Mouse (Mus musculus) C2C12 (cell line): Measurements from ENCODE around the gene Acta1. TPM values are rescaled to one million over a fixed set of nuclear protein-coding genes. Genes with fewer than 3 reads are reported as not detected.

Experiments
- H3K27me3 ChIP-seq: one replicate; pipeline ENCODE4 v1.6.1; 2011; ENCODE audit not compliant: control insufficient read depth, insufficient read depth, insufficient read length
- H3K36me3 ChIP-seq: one replicate; pipeline ENCODE4 v1.6.1; 2011; ENCODE audit not compliant: control insufficient read depth, insufficient read depth
- H3K4me3 ChIP-seq: one replicate; pipeline ENCODE4 v1.5.1; 2011; ENCODE audit warnings: mild to moderate bottlenecking, control low read depth; ENCODE audit not compliant: poor library complexity, insufficient read depth, severe bottlenecking
- H3K79me2 ChIP-seq: one replicate; pipeline ENCODE4 v1.6.1; 2011; ENCODE audit not compliant: control insufficient read depth, insufficient read depth
- H3K79me3 ChIP-seq: one replicate; pipeline ENCODE4 v1.6.1; 2011; ENCODE audit warnings: low read depth, control low read depth
- H3ac ChIP-seq: one replicate; pipeline ENCODE3; 2011; ENCODE audit warnings: low read depth; ENCODE audit not compliant: control insufficient read depth, insufficient read length
- CEBPB ChIP-seq: IDR thresholded peaks from one replicate; pipeline ENCODE4 v1.6.1; 2011; ENCODE audit warnings: low read depth, mild to moderate bottlenecking, control low read depth, moderate library complexity
- CTCF ChIP-seq: IDR thresholded peaks from one replicate; pipeline ENCODE4 v1.5.1; 2011; ENCODE audit not compliant: control insufficient read depth, insufficient read depth, insufficient read length
- FOSL1 ChIP-seq: IDR thresholded peaks from one replicate; pipeline ENCODE4 v1.8.0; 2011; ENCODE audit warnings: mild to moderate bottlenecking, low read length; ENCODE audit not compliant: poor library complexity, insufficient read depth, severe bottlenecking
- MAX ChIP-seq: IDR thresholded peaks from one replicate; pipeline ENCODE4 v1.6.1; 2011; ENCODE audit warnings: mild to moderate bottlenecking, control low read depth
- MYOD1 ChIP-seq: IDR thresholded peaks from one replicate; pipeline ENCODE4 v1.6.1; 2011; ENCODE audit warnings: low read depth; ENCODE audit not compliant: control insufficient read depth, insufficient read length
- MYOG ChIP-seq: IDR thresholded peaks from one replicate; pipeline ENCODE4 v1.6.1; 2011; ENCODE audit not compliant: control insufficient read depth, insufficient read length; ENCODE audit errors: extremely low read depth
- USF1 ChIP-seq: IDR thresholded peaks from one replicate; pipeline ENCODE4 v1.6.1; 2011; ENCODE audit warnings: low read depth, mild to moderate bottlenecking, control low read depth, moderate library complexity
- polyA plus RNA-seq: library from polyadenylated mRNA; unstranded; fragments of >200 nt; fragmentation: generic; extraction: Trizol; gene quantifications from one replicate; pipeline ENCODE4 v1.2.1, GENCODE M21; 2012; ENCODE audit warnings: missing spikeins

Gene Acta1
- polyA plus RNA-seq, 1 experiment, result 23.4 TPM

DNA sequence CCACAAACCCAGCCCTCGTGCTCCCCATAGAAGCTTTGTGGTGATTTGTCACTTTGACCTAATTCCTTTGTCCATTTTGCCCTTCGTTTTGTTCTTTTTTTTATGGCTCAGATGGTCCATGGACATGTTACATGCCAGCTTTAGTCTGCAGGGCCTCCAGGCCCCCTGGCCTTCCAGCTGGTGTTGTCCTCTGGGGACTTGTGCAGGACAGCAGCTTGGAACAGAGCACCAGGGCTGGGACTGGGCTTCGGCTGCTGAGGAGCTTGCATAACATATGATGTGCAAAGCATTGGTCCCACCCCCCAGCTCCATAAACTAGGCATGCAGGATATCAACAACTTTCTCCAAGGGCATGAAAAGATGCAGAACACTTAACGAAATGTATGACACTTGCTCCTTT lies 4.8 kb downstream of the Acta1 start:
- Histone ChIP-seq H3K79me3 (no peaks in the 10 kb centered on the region), H3K4me3 (no peak overlapping the region), H3K79me2 (no peaks in the 10 kb centered on the region), H3ac (no peak overlapping the region), H3K27me3 (peaks cover 21% of the 10 kb centered on the region), H3K36me3 (no peaks in the 10 kb centered on the region)
- TF ChIP-seq MAX (no peak), CEBPB (no peak), FOSL1 (no peak), CTCF (no peak), MYOD1 (no peak)

DNA sequence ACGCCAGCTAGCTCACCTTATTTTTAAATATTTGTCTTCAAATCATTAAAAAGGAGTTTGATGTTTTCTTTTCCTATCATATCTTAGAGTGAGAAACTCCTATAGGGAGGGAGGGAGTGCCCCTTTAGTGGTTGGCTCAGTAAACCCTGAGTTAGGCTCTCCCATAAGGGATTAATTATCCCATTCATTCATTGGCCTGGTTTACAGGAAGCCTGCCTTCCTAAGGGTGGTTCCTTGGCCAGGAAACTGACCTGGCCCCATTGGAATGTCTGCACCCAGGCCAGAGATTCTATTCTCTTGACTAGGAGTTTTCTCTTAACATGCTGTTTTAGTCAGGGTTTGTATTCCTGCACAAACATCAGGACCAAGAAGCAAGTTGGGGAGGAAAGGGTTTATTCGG lies 6.6 kb downstream of the Acta1 start:
- Histone ChIP-seq H3K4me3 (no peak overlapping the region), H3K36me3 (no peaks in the 10 kb centered on the region), H3ac (no peak overlapping the region), H3K79me2 (no peaks in the 10 kb centered on the region), H3K79me3 (no peaks in the 10 kb centered on the region), H3K27me3 (peaks cover 11% of the 10 kb centered on the region)
- TF ChIP-seq MAX (no peak), MYOG (no peak), FOSL1 (no peak), USF1 (no peak), MYOD1 (no peak), CEBPB (no peak)

DNA sequence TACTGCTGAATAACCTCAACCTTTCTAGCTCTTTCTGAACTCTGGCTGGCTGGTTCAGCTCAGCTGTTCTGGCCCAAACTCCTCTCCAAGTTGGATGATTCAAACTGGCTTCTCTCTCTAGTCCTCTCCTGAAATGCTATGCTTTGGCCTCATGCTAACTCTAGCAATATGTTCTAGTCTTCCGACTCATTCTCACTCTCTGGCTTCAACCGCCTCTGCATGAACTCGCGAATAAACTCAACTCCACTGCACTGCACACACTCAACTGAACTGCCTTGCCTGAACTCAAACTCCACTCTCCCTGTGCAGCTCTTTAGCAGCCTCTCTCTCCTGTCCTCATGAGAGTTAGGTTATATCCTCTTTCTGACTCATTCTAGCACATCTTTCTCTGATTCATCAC lies 7.4 kb downstream of the Acta1 start:
- no peak overlapping the region for H3K4me3 ChIP-seq
- no peaks in the 10 kb centered on the region for H3K79me3 ChIP-seq
- H3ac ChIP-seq, result no peak overlapping the region
- TF ChIP-seq FOSL1, result no peak
- no peak for TF ChIP-seq CTCF
- no peak for TF ChIP-seq USF1
- TF ChIP-seq MAX, result no peak
- no peak for TF ChIP-seq MYOD1
- no peak for TF ChIP-seq MYOG
- TF ChIP-seq CEBPB, result no peak
- no peaks in the 10 kb centered on the region for H3K79me2 ChIP-seq
- peaks cover 5% of the 10 kb centered on the region for H3K27me3 ChIP-seq
- H3K36me3 ChIP-seq, result no peaks in the 10 kb centered on the region

DNA sequence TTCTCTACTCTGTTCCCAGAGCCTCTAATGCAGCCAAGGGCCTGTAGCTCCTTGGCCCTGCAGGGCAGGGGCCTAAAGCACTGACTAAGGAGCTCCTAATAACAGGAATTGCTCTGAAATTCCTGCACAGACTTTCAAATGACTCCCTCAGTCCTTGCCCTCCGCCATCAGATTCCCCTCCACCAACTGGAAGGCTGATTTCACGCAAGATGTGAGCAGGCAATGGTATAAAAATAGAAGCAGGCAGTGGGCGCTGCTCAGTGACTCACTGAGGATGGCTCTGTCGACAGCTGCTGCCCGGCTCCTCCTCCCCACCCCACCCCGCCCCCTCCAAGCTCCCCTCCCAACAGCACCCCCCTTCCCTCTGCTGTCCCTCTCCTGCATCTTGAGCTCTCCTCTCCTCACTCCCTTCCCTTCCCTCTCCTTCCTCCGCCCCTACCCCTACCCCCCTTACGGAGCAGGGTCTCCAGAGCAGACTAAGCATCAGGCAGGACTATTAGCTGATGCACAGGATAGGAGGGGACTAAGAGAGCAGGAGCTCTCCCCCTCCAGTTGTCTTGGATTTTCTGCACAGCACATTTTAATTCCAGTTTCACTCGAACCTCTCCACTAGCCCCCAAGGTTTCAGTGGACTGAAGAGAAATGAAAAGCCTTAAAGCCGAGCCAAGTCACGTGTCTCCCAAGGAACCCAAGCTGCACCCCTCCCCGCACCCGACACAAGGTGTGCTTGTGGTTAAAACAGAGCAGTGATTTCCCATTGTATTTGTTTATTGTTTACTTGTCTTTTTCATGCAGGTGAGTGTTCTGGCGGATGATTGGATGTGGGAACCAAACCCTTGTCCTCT lies 9.6 kb downstream of the Acta1 start:
- TF ChIP-seq CTCF, result no peak
- peak; percentile 78 for TF ChIP-seq MYOD1
- TF ChIP-seq MYOG, result no peak
- TF ChIP-seq FOSL1, result no peak
- TF ChIP-seq MAX, result no peak
- no peak for TF ChIP-seq USF1
- no peak for TF ChIP-seq CEBPB
- Histone ChIP-seq H3K4me3 (no peak overlapping the region), H3ac (no peak overlapping the region), H3K79me2 (no peaks in the 10 kb centered on the region), H3K36me3 (no peaks in the 10 kb centered on the region), H3K79me3 (no peaks in the 10 kb centered on the region), H3K27me3 (no peaks in the 10 kb centered on the region)

DNA sequence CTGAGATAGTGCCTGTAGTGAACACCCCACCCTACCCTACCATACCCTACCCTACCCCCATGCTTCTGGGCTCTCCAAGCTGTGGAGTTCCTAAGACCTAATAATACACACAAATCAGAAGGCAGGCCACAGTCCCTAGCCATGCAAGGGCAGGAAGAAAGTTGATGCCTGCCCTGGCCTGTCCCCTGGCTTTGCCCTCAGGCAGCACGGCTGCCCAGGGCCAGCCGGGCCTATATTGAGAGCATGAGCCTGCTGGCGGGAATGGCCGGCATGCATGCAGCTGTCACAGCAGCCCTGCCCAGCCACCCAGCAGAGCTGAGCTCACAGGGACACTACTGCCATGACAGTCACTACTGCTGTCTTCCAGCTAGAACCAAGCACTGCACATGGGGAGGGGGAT lies 11.5 kb downstream of the Acta1 start:
- no peaks in the 10 kb centered on the region for H3K79me3 ChIP-seq
- H3K4me3 ChIP-seq, result no peak overlapping the region
- no peak overlapping the region for H3ac ChIP-seq
- peak; percentile 11 for TF ChIP-seq MYOD1
- no peak for TF ChIP-seq MYOG
- TF ChIP-seq USF1, result no peak
- H3K27me3 ChIP-seq, result no peaks in the 10 kb centered on the region
- no peaks in the 10 kb centered on the region for H3K36me3 ChIP-seq
- H3K79me2 ChIP-seq, result no peaks in the 10 kb centered on the region

DNA sequence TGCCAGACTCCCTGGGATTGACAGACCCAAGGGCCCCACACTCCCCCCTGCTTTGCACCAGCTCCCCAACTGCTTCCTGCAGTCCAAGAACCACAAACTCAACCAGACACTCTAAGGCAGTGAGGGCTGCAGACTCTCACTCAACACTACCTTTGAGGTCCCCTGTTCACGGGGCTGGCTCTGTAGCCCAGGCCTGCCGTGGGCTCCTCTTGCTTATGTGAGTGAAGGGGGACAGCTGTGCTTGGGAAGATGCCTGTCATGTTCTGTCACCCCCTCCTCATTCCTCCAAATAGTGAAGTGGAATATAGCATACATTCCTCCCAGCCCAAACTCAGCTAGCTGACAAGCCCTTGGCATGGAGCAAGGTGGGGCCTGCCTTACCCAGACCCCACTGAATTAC lies 12.1 kb downstream of the Acta1 start:
- no peak for TF ChIP-seq FOSL1
- no peak for TF ChIP-seq MYOG
- no peak for TF ChIP-seq MAX
- TF ChIP-seq CTCF, result no peak
- no peak for TF ChIP-seq MYOD1
- no peak for TF ChIP-seq CEBPB
- no peak for TF ChIP-seq USF1
- no peak overlapping the region for H3ac ChIP-seq
- no peaks in the 10 kb centered on the region for H3K79me2 ChIP-seq
- H3K79me3 ChIP-seq, result no peaks in the 10 kb centered on the region
- no peaks in the 10 kb centered on the region for H3K27me3 ChIP-seq
- H3K36me3 ChIP-seq, result no peaks in the 10 kb centered on the region
- H3K4me3 ChIP-seq, result no peak overlapping the region
